Mouse (Mus musculus) stomach, embryonic 14.5 days (tissue): ENCODE data around the gene Epb41. TPM values are rescaled to one million over a fixed set of nuclear protein-coding genes. Genes with fewer than 3 reads are reported as not detected.

Source experiments
- ATAC-seq: fragments of 200-750 bp; cut with Nextera tagmentation; 2 replicates; pipeline ENCODE4 v1.8.0; 2017; ENCODE audit warnings: low read depth, moderate TSS enrichment; ENCODE audit not compliant: insufficient number of reproducible peaks, insufficient read depth, low FRiP score
- H3K27ac ChIP-seq: fragments of 300-500 bp; sonication (generic); 2 replicates; pipeline ENCODE4 v1.5.1; 2014; ENCODE audit warnings: mild to moderate bottlenecking, low read length, moderate library complexity, mixed read lengths
- H3K27me3 ChIP-seq: fragments of 300-500 bp; sonication (generic); 2 replicates; pipeline ENCODE4 v1.6.1; 2014; ENCODE audit warnings: low read length, control low read depth, mixed read lengths; ENCODE audit not compliant: control insufficient read depth, insufficient read depth
- H3K36me3 ChIP-seq: fragments of 300-500 bp; sonication (generic); 2 replicates; pipeline ENCODE4 v1.6.1; 2014; ENCODE audit warnings: mild to moderate bottlenecking, control low read depth, low read length, moderate library complexity, mixed read lengths; ENCODE audit not compliant: control insufficient read depth, insufficient read depth
- H3K4me1 ChIP-seq: fragments of 300-500 bp; sonication (generic); 2 replicates; pipeline ENCODE4 v1.6.1; 2014; ENCODE audit warnings: low read length, control low read depth, mixed read lengths; ENCODE audit not compliant: control insufficient read depth, insufficient read depth
- H3K4me2 ChIP-seq: fragments of 300-500 bp; sonication (generic); replicated peaks from 2 replicates; pipeline ENCODE4 v1.6.1; 2014; ENCODE audit warnings: low read depth, low read length, control low read depth
- H3K4me3 ChIP-seq: fragments of 300-500 bp; sonication (generic); 2 replicates; pipeline ENCODE4 v1.5.1; 2014; ENCODE audit warnings: low read depth, low read length, control low read depth
- H3K9ac ChIP-seq: fragments of 300-500 bp; sonication (generic); replicated peaks from 2 replicates; pipeline ENCODE4 v1.6.1; 2014; ENCODE audit warnings: low read depth, mild to moderate bottlenecking, control low read depth, low read length, moderate library complexity, mixed read lengths
- H3K9me3 ChIP-seq: fragments of 300-500 bp; sonication (generic); 2 replicates; pipeline ENCODE4 v1.6.1; 2016; ENCODE audit warnings: low read depth, low read length, control low read depth; ENCODE audit not compliant: control insufficient read depth
- WGBS: fragments of 180-500 bp; shearing (Covaris S2); extraction: QIAGEN DNeasy Blood & Tissue Kit; methylation state at CpG from one replicate; pipeline ENCODE4 v1.1.7; 2014; 5-methylcytosine and 5-hydroxymethylcytosine counted together
- polyA plus RNA-seq: library from polyadenylated mRNA; unstranded; fragments of >200 nt; fragmentation: Nextera tagmentation; extraction: Ambion mirVana; gene quantifications from 2 replicates; pipeline ENCODE4 v1.2.1, GENCODE M21; 2014

Epb41 gene
- 55.0 and 57.3 TPM in 2 replicates for polyA plus RNA-seq

DNA sequence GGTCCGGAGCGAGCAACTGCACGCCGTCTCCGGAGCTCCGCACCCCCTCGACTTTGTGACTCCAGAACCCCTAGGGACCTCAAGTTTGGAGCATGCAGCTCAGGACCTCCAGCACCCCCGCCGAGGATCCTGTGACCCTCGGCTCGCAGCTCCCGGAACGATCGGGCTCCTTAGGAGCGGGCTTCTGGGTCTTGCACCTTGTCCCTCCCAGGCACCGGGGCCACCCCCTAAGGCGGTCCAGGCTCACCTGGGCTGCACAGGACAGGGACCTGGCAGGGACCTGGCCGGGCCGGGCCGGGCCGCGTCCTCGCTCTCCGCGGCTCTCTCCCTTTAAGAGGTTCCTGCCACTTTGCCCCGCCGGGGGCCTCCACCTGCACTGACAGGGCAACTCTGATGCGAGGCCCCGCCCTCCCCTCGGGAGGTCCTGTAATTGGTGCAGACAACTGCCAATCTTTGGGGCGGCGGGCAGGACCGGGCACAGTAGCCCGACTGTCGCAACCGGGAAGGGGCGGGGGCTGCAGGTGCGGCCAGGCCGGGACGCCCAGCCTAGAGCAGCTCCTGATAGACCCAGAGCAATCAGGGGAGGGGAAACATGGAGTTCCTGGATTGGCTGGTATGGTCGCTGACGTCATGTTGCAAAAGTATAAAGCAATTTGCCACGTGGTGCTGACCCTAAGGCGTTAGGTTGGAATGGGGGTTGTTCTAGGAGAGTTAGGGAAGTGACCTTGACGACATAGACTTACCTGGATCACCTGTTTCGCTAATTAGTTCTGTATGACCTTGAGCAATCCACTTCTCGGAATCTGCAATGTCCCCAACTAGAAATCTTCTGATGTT is at the start of gene Epb41:
Epb41 (minus strand) TSS at position 389 of the 837 bp plus-strand sequence.
- peak within 1 kb of the TSS; percentile 54 for H3K4me3 ChIP-seq
- peak within 1 kb of the TSS; percentile 89 for H3K4me2 ChIP-seq
- H3K9me3 ChIP-seq, result no peaks in the 10 kb centered on the region
- WGBS, result 2% methylated on average over 46 of the region's 47 CpGs
- peak within 1 kb of the TSS; percentile 50 for H3K9ac ChIP-seq
- no peaks in the 10 kb centered on the region for H3K36me3 ChIP-seq
- H3K27me3 ChIP-seq, result no peaks in the 10 kb centered on the region
- H3K27ac ChIP-seq, result peak within 1 kb of the TSS; percentile 39; the same call in 1 of the 2 replicates
- peak; percentile 93 for ATAC-seq
- 0 out of 2 replicates have a peak, but pooled peaks cover 2% of the 10 kb centered on the region for H3K4me1 ChIP-seq

DNA sequence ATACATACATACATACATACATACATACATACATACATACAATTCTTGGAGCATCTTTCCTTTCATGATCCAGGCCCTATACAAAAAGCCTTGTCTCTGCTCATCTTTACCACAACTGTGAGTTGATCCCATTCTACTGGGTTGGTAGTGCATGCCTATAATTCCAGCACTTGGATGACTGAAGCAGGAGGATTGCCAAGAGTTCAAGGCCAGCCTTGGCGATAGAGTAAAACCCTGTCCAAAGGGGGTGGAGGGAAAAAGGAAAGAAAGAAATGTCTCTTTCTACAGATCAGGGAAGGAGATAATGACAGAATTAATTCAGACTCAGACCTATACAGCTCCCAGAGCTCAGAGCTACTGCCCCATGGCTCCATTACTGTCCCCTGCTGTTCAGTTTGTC is 48.0 kb upstream of the Epb41 start:
- Histone ChIP-seq H3K4me1 (no peaks in the 10 kb centered on the region), H3K9me3 (no peaks in the 10 kb centered on the region), H3K36me3 (no peaks in the 10 kb centered on the region), H3K27ac (no peak overlapping the region), H3K27me3 (no peaks in the 10 kb centered on the region), H3K9ac (no peak overlapping the region), H3K4me3 (no peak overlapping the region), H3K4me2 (no peak overlapping the region)
- no peak for ATAC-seq
- 85% methylated on average over 1 of the region's 1 CpGs for WGBS

DNA sequence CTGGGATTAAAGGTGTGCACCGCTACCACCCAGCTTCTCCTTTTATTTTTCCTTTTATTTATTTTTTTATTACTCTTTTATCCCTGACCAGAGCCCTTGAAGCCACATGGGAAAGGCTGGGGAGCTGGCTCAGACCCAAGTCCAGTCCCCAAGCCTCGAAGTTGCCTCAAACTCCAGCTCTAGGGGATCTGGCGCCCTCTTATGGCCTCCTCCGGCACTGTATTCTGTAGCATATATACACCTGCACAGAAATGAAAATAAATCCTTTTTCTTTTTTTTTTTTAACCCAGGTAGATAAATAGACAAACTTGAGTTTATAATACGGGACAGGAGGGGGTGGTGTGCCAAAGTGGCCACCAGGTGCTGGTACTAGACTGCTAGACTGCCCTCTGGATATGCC is 46.6 kb upstream of the Epb41 start:
- H3K9me3 ChIP-seq, result no peaks in the 10 kb centered on the region
- ATAC-seq, result no peak
- no peak overlapping the region for H3K4me3 ChIP-seq
- no peak overlapping the region for H3K9ac ChIP-seq
- H3K4me1 ChIP-seq, result no peaks in the 10 kb centered on the region
- no peak overlapping the region for H3K27ac ChIP-seq
- H3K36me3 ChIP-seq, result no peaks in the 10 kb centered on the region
- H3K4me2 ChIP-seq, result no peak overlapping the region
- WGBS, result 82% methylated on average over 5 of the region's 5 CpGs
- no peaks in the 10 kb centered on the region for H3K27me3 ChIP-seq

GRCm38 (mm10) chr4:132119566-132119965 is 44.4 kb upstream of the Epb41 start:
- H3K27me3 ChIP-seq, result no peaks in the 10 kb centered on the region
- H3K9me3 ChIP-seq, result no peaks in the 10 kb centered on the region
- no peaks in the 10 kb centered on the region for H3K4me1 ChIP-seq
- no peak for ATAC-seq
- H3K9ac ChIP-seq, result no peak overlapping the region
- WGBS, result 60% methylated on average over 9 of the region's 9 CpGs
- no peak overlapping the region for H3K27ac ChIP-seq
- no peaks in the 10 kb centered on the region for H3K36me3 ChIP-seq
- H3K4me3 ChIP-seq, result no peak overlapping the region
- H3K4me2 ChIP-seq, result no peak overlapping the region

DNA sequence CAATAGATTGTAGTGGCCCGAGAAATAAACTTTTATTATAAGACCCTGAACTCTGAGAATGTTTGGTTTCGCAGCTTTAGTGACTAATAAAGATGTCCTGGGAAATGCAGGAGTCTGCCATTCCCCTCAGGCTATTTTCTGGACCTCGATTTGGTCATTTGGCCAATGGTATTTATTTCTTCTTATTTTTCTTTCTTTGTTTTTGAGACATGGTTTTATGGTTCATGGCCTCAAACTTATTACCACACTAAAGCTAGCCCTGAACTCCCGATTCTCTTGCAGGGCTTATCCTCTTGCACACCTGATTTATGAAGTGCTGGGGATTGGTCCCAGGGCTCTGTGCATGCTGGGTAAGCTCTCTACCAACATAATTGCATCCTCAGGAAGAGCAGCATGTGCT is 41.2 kb upstream of the Epb41 start:
- no peak overlapping the region for H3K4me3 ChIP-seq
- no peaks in the 10 kb centered on the region for H3K27me3 ChIP-seq
- ATAC-seq, result no peak
- H3K4me1 ChIP-seq, result 0 out of 2 replicates have a peak, but pooled peaks cover 2% of the 10 kb centered on the region
- H3K4me2 ChIP-seq, result no peak overlapping the region
- H3K36me3 ChIP-seq, result no peaks in the 10 kb centered on the region
- H3K27ac ChIP-seq, result no peak overlapping the region
- H3K9ac ChIP-seq, result no peak overlapping the region
- WGBS, result 86% methylated on average over 4 of the region's 4 CpGs
- H3K9me3 ChIP-seq, result no peaks in the 10 kb centered on the region

GRCm38 (mm10) chr4:132113411-132114095 is 38.4 kb upstream of the Epb41 start:
- 35% methylated on average over 53 of the region's 53 CpGs for WGBS
- no peak overlapping the region for H3K9ac ChIP-seq

DNA sequence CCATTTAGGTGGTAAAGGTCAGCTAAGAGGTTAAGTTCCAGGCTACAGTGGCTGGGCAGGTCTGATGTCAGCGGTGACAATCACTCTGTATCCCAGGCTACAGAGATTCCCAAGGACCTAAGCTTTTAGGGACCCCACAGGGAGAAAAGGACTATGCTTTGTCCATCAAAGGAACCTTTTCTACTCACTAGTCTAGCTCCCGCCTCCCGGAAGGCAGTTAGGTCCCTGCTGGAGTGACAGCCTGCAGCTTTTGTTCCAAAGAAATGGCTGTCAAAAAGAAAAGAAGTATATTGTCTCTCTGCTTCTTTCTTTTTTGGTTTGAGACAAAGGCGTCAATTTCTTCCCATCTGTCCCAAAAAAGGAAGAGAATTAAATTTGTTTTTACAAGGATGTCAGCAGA is 36.1 kb upstream of the Epb41 start:
- 73% methylated on average over 4 of the region's 4 CpGs for WGBS
- no peaks in the 10 kb centered on the region for H3K27me3 ChIP-seq

More at GRCm38 (mm10) chr4:132113411-132114095, 38.4 kb upstream of the Epb41 start:
- no peak overlapping the region for H3K27ac ChIP-seq
- peak overlapping the region; percentile 43 for H3K4me2 ChIP-seq
- H3K27me3 ChIP-seq, result no peaks in the 10 kb centered on the region
- H3K9me3 ChIP-seq, result no peaks in the 10 kb centered on the region
- peak overlapping the region; percentile 22 for H3K4me3 ChIP-seq
- ATAC-seq, result no peak
- no peaks in the 10 kb centered on the region for H3K36me3 ChIP-seq
- H3K4me1 ChIP-seq, result 0 out of 2 replicates have a peak, but pooled peaks cover 2% of the 10 kb centered on the region

GRCm38 (mm10) chr4:132108221-132108620 is 33.1 kb upstream of the Epb41 start:
- Histone ChIP-seq H3K4me1 (no peaks in the 10 kb centered on the region), H3K36me3 (no peaks in the 10 kb centered on the region), H3K4me3 (no peak overlapping the region), H3K27ac (no peak overlapping the region), H3K9me3 (no peaks in the 10 kb centered on the region), H3K9ac (no peak overlapping the region), H3K4me2 (no peak overlapping the region), H3K27me3 (no peaks in the 10 kb centered on the region)
- ATAC-seq, result no peak
- 88% methylated on average over 7 of the region's 7 CpGs for WGBS

More for the DNA sequence above, 36.1 kb upstream of the Epb41 start:
- no peaks in the 10 kb centered on the region for H3K9me3 ChIP-seq
- H3K4me3 ChIP-seq, result no peak overlapping the region
- ATAC-seq, result no peak
- no peak overlapping the region for H3K9ac ChIP-seq
- H3K36me3 ChIP-seq, result no peaks in the 10 kb centered on the region
- 0 out of 2 replicates have a peak, but pooled peaks cover 2% of the 10 kb centered on the region for H3K4me1 ChIP-seq
- H3K4me2 ChIP-seq, result no peak overlapping the region
- no peak overlapping the region for H3K27ac ChIP-seq
